Mouse (Mus musculus) neural tube, embryonic 15.5 days (tissue): ENCODE measurements at regions not wholly inside any gene's neighbourhood (a gene's known extent, or its start where the extent isn't known, plus 50 kb on each side); places are given as distances from the start of the nearest gene placed in this dataset.

Experiments used
- ATAC-seq: fragments of 200-750 bp; cut with Nextera tagmentation; 2 replicates; pipeline ENCODE4 v1.8.0; 2017; ENCODE audit warnings: mild to moderate bottlenecking, moderate TSS enrichment, moderate library complexity; ENCODE audit not compliant: low FRiP score
- H3K27ac ChIP-seq: fragments of 300-500 bp; sonication (generic); replicated peaks from 2 replicates; pipeline ENCODE4 v1.5.1; 2015; ENCODE audit warnings: mild to moderate bottlenecking, inconsistent platforms
- H3K27me3 ChIP-seq: fragments of 300-500 bp; sonication (generic); replicated peaks from 2 replicates; pipeline ENCODE4 v1.6.1; 2015; ENCODE audit warnings: inconsistent platforms
- H3K36me3 ChIP-seq: fragments of 300-500 bp; sonication (generic); 2 replicates; pipeline ENCODE4 v1.6.1; 2015; ENCODE audit warnings: inconsistent platforms
- H3K4me1 ChIP-seq: fragments of 300-500 bp; sonication (generic); 2 replicates; pipeline ENCODE4 v1.6.1; 2015; ENCODE audit warnings: inconsistent platforms
- H3K4me2 ChIP-seq: fragments of 300-500 bp; sonication (generic); 2 replicates; pipeline ENCODE4 v1.6.1; 2015; ENCODE audit warnings: inconsistent platforms, mild to moderate bottlenecking, moderate library complexity
- H3K4me3 ChIP-seq: fragments of 300-500 bp; sonication (generic); replicated peaks from 2 replicates; pipeline ENCODE4 v1.5.1; 2015; ENCODE audit warnings: mild to moderate bottlenecking, inconsistent platforms
- H3K9ac ChIP-seq: fragments of 300-500 bp; sonication (generic); replicated peaks from 2 replicates; pipeline ENCODE4 v1.6.1; 2015; ENCODE audit warnings: mild to moderate bottlenecking, inconsistent platforms
- H3K9me3 ChIP-seq: fragments of 300-500 bp; sonication (generic); replicated peaks from 2 replicates; pipeline ENCODE4 v1.6.1; 2016; ENCODE audit warnings: inconsistent platforms
- whole genome bisulfite sequencing: fragments of 180-500 bp; shearing (Covaris S2); methylation state at CpG from one replicate; pipeline ENCODE4 v1.1.7; 2015; ENCODE audit warnings: mixed read lengths; 5-methylcytosine and 5-hydroxymethylcytosine counted together

DNA sequence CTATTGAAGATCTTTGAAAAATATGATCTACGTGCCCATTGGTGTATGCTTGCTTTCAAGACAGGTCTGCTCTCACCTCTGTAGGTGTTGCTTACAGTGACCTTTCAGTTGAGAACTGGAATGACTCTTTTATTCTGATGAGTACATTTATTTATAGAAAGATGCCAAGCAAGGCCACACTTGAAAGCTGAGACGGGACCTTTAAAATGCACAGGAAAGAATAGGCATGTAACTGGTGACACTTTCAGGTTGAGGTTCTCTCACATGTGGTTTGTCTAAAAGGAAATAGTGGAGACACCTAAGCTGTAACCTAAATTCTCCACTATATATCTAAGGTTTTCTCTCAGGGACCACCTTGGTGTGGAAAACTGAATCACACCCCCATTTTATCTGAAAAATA is 326.0 kb upstream of the Cblb start:
- WGBS = 91% methylated on average over 2 of the region's 2 CpGs

DNA sequence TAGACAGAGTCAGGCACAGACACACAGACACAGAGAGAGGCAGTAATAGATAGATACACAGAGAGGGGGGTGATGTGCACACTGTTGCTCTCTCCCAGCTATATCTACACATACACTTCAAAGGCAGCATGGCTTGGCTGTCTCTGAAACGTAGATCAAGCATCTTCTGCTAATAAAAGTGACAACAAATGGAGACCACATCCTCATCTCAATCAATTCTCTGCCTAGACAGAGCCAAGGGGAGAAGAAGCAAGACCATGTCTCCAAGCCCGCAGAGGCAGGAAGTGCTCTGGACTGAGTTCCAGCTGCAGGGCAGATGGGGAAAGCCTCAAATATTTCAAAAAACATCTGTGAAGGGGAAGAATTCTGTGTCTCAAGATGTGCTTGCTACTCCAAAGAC is 312.3 kb upstream of the Cblb start:
- no peak overlapping the region for H3K4me3 ChIP-seq
- no peak overlapping the region for H3K4me2 ChIP-seq
- H3K9me3 ChIP-seq = no peaks in the 10 kb centered on the region
- no peak overlapping the region for H3K27ac ChIP-seq
- H3K27me3 ChIP-seq = no peaks in the 10 kb centered on the region
- ATAC-seq = no peak
- no peaks in the 10 kb centered on the region for H3K36me3 ChIP-seq
- 79% methylated on average over 2 of the region's 2 CpGs for WGBS
- no peaks in the 10 kb centered on the region for H3K4me1 ChIP-seq
- no peak overlapping the region for H3K9ac ChIP-seq

More for the DNA sequence above, 326.0 kb upstream of the Cblb start:
- no peaks in the 10 kb centered on the region for H3K36me3 ChIP-seq
- no peak overlapping the region for H3K4me3 ChIP-seq
- no peak overlapping the region for H3K27ac ChIP-seq
- no peak overlapping the region for H3K4me2 ChIP-seq
- no peak overlapping the region for H3K9ac ChIP-seq
- no peaks in the 10 kb centered on the region for H3K4me1 ChIP-seq
- no peak for ATAC-seq
- H3K9me3 ChIP-seq = no peaks in the 10 kb centered on the region
- H3K27me3 ChIP-seq = no peaks in the 10 kb centered on the region

DNA sequence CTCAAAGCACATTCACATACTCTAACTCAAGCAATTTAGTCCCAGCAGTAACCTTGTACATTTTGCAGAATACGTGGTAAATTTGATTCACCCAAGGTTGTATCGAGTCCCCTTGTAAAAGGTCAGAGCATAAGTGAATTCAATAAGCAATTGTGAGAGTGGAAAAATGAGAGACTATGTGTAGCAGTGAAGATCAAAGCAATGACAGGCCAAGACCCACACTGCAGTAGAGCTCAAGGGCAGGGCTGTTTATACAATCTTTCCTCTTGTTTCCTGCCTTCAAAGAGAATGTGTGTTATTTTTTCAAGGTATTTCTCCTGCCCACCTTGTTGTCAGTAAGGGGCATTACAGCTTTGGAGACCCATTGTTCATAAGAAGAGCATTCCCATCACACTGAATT is 311.4 kb upstream of the Cblb start:
- no peaks in the 10 kb centered on the region for H3K36me3 ChIP-seq
- H3K4me3 ChIP-seq = no peak overlapping the region
- H3K27me3 ChIP-seq = no peaks in the 10 kb centered on the region
- H3K4me1 ChIP-seq = no peaks in the 10 kb centered on the region
- no peak for ATAC-seq
- H3K9ac ChIP-seq = no peak overlapping the region
- no peak overlapping the region for H3K27ac ChIP-seq
- WGBS = 63% methylated on average over 2 of the region's 2 CpGs
- no peak overlapping the region for H3K4me2 ChIP-seq
- H3K9me3 ChIP-seq = no peaks in the 10 kb centered on the region

DNA sequence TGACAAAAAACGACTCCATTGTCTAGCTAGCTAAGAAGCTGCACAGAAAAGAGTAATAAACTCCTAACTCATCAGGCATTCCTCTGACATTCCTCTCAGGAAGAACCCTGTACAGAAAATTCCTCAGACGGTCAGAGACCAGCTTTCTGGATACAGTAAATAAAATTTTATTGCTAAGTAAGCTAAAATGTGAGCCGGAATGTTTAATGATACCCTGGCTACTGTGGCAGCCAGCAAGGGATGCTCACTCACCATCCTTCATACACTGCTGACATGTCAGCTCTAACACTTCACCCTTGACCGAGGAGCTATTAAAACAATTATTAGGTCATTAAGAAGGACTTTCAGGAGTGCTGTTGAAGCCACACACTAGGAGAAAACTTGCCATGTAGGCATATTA is 308.3 kb upstream of the Cblb start:
- Histone ChIP-seq H3K27me3 (no peaks in the 10 kb centered on the region), H3K4me3 (no peak overlapping the region), H3K9me3 (no peaks in the 10 kb centered on the region), H3K36me3 (no peaks in the 10 kb centered on the region), H3K27ac (no peak overlapping the region), H3K9ac (no peak overlapping the region), H3K4me2 (no peak overlapping the region), H3K4me1 (no peaks in the 10 kb centered on the region)
- ATAC-seq = no peak
- WGBS = 43% methylated on average over 4 of the region's 4 CpGs

DNA sequence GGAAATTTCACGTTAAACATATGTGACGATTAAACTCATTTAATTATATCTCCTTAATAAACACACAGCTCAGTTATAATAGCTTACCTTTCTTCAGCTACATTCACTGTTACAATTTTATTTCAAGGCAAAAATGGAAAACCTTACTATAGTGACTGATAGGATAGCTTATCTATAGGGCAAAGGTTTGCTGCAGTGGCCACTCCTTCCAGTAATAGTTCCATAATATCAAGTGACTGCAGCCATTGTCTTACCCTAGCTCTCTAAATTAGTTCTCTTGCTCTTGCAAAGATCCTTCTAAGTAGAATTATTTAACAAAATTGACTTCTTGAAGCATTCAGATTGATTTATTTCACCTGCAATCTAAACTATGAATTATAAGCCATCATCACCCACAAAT is 289.1 kb upstream of the Cblb start:
- Histone ChIP-seq H3K9me3 (no peaks in the 10 kb centered on the region), H3K36me3 (no peaks in the 10 kb centered on the region), H3K4me1 (no peaks in the 10 kb centered on the region), H3K27me3 (no peaks in the 10 kb centered on the region), H3K4me2 (no peak overlapping the region), H3K4me3 (no peak overlapping the region), H3K9ac (no peak overlapping the region), H3K27ac (no peak overlapping the region)
- 82% methylated on average over 2 of the region's 2 CpGs for WGBS
- no peak for ATAC-seq

DNA sequence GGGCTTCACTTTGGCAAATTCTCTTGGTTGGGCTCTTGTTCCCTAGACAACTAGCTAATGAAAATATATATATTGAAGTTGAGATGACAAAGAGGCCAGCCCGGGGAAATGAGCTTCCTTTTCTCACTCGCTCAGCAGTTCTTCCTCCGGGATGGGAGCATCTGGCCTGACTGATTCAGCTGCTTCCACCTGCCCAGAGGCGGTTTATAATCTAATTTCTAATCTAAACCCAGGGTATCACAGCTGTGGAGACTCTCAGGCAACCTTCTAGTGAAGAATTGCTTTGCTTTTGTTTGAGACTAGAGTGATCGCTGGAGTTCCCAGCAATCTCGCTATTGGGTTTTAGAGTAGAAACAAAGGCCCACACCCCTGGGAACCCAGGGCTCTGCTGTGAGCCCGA is 279.1 kb upstream of the Cblb start:
- 0 out of 2 replicates have a peak, but pooled peaks cover 3% of the 10 kb centered on the region for H3K4me1 ChIP-seq

DNA sequence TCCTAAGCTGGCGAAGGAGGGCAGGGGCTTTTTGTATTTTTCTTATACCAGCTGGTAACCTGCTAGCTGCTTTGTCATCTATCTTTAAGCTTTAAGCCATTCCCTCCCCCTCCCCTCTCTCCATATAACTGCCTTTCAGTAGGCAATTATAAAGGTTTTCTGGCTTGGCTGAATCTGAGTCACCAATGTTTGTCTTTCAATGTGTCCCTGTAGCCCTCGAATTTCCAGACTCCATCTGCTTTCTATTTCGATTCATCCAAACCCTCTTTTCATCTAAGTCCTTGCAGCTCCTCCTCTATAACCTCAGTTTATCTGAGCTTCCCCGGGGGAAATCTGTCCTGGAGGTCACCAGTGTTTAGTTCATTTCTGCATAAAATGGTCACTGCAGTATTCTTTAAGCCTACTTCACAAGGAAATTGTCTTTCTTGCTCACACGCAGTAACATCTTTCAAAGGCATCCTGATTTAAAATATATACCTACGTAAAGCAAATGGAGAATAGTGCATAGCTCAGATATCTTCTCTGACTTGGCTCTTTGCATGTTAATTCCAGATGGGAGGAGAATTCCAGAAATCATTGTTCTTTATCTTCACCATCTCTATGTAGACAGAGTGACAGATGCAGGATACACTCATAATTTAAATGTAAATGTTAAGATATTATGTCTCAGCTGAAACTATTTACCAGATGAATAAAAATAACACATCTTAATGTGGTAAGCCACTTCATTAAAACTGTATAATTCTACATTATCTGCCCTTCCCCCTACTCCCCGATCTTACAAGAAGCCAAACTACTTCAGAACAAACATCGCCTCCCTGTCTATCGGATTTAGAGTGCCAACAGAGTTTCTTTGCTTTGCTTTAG is 272.4 kb upstream of the Cblb start:
- no peak overlapping the region for H3K4me3 ChIP-seq
- H3K27ac ChIP-seq = no peak overlapping the region
- H3K27me3 ChIP-seq = no peaks in the 10 kb centered on the region
- H3K36me3 ChIP-seq = no peaks in the 10 kb centered on the region
- WGBS = 51% methylated on average over 9 of the region's 9 CpGs
- ATAC-seq = no peak
- no peaks in the 10 kb centered on the region for H3K9me3 ChIP-seq
- no peak overlapping the region for H3K9ac ChIP-seq
- 0 out of 2 replicates have a peak, but pooled peaks cover 5% of the 10 kb centered on the region for H3K4me1 ChIP-seq
- no peak overlapping the region for H3K4me2 ChIP-seq

More for the DNA sequence above, 279.1 kb upstream of the Cblb start:
- no peak overlapping the region for H3K4me2 ChIP-seq
- 13% methylated on average over 7 of the region's 7 CpGs for WGBS
- no peak overlapping the region for H3K27ac ChIP-seq
- H3K9me3 ChIP-seq = no peaks in the 10 kb centered on the region
- ATAC-seq = no peak; the same call in 1 of the 2 replicates
- H3K27me3 ChIP-seq = no peaks in the 10 kb centered on the region
- H3K36me3 ChIP-seq = no peaks in the 10 kb centered on the region
- H3K4me3 ChIP-seq = no peak overlapping the region
- H3K9ac ChIP-seq = no peak overlapping the region

DNA sequence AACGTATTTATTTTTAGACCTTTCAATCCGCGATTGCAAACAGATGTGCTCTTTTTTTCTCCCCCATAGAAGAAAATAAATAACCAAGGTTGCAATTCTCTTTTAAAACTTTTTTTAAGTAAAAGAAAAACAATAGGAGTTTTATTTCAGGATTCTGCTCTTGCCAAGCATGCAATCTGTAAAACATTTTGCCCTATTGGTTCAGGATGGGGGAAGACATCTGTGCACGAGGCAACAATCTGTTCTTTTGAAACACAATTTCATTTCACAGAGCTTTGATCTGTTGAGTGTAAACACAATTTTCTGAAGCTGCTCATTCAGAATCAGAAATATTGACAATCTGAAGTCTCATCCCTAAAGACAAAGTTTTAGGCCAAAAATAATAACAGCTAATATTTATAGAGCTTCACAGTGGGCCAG is 271.8 kb upstream of the Cblb start:
- no peaks in the 10 kb centered on the region for H3K9me3 ChIP-seq
- H3K4me1 ChIP-seq = 0 out of 2 replicates have a peak, but pooled peaks cover 5% of the 10 kb centered on the region
- H3K4me2 ChIP-seq = no peak overlapping the region
- no peak overlapping the region for H3K9ac ChIP-seq
- H3K36me3 ChIP-seq = no peaks in the 10 kb centered on the region
- H3K27me3 ChIP-seq = no peaks in the 10 kb centered on the region
- no peak overlapping the region for H3K4me3 ChIP-seq
- WGBS = 69% methylated on average over 4 of the region's 4 CpGs
- no peak for ATAC-seq
- H3K27ac ChIP-seq = no peak overlapping the region

DNA sequence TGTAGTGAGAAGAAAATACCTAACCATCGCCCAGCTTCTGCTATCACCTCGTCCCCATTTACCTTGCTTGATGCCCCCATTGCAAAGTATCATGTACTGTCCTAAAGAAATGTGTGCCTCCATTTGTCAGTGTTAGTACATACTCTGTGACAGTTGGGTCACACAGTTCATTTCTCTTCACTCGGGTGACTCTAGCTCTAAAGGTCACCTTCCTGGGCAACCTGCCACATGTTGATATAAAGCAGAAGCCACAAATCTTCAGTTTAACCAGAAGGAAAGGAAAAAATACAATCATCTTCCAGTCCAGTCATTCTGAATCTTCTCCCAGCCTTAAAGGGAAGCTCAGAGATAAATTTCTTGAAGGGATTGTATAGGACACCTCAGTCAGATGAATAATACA is 263.5 kb upstream of the Cblb start:
- no peak overlapping the region for H3K4me3 ChIP-seq
- H3K9me3 ChIP-seq = no peaks in the 10 kb centered on the region

DNA sequence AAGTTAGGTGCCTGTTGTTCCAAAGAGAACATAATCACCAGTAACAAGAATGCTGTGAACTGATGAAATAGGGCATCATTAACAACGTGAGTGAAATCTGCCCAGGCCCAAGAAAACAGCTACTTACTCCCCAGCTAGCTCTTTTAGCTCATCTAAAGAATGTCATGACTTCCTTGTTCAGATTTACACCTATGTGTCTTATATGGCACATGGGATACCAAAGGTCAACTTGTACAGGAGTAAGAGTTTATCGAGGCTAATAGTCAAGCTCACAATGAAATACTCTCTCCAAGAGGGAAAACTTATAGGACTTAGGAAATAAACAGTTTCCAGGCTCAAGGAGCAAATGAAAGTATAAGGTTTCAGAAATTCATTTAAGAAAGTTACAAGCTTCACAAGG is 252.1 kb upstream of the Cblb start:
- 83% methylated on average over 2 of the region's 2 CpGs for WGBS
- Histone ChIP-seq H3K36me3 (no peaks in the 10 kb centered on the region), H3K27ac (no peak overlapping the region), H3K4me2 (no peak overlapping the region), H3K4me1 (no peaks in the 10 kb centered on the region), H3K9me3 (no peaks in the 10 kb centered on the region), H3K27me3 (no peaks in the 10 kb centered on the region), H3K4me3 (no peak overlapping the region), H3K9ac (no peak overlapping the region)
- no peak for ATAC-seq

More for the DNA sequence above, 263.5 kb upstream of the Cblb start:
- no peaks in the 10 kb centered on the region for H3K4me1 ChIP-seq
- WGBS = 82% methylated on average over 3 of the region's 3 CpGs
- H3K36me3 ChIP-seq = no peaks in the 10 kb centered on the region
- H3K9ac ChIP-seq = no peak overlapping the region
- H3K4me2 ChIP-seq = no peak overlapping the region
- H3K27me3 ChIP-seq = no peaks in the 10 kb centered on the region
- no peak for ATAC-seq
- no peak overlapping the region for H3K27ac ChIP-seq

DNA sequence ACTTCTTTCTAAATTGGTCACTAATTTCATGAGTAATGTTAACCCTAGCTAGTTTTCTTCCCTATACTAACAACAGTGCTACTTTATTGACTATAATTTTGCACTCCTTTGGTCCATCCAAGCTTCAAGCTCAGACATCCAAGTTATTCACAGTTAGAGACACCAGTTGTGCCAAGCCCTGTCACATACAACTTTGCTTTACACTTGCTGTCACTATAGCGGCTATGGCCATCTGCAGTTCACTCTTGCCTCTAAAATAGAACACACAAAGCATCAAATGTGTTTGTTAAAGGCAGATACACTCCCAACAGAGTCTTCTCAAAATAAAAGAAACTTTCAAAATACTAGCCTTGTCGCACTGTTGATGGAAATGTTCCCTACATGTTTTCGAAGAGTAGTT is 236.0 kb upstream of the Cblb start:
- no peak overlapping the region for H3K27ac ChIP-seq
- H3K9me3 ChIP-seq = no peaks in the 10 kb centered on the region
- no peak overlapping the region for H3K4me3 ChIP-seq
- H3K36me3 ChIP-seq = no peaks in the 10 kb centered on the region
- 93% methylated on average over 3 of the region's 3 CpGs for WGBS
- no peaks in the 10 kb centered on the region for H3K27me3 ChIP-seq
- no peak overlapping the region for H3K9ac ChIP-seq
- no peak for ATAC-seq
- no peaks in the 10 kb centered on the region for H3K4me1 ChIP-seq
- H3K4me2 ChIP-seq = no peak overlapping the region

DNA sequence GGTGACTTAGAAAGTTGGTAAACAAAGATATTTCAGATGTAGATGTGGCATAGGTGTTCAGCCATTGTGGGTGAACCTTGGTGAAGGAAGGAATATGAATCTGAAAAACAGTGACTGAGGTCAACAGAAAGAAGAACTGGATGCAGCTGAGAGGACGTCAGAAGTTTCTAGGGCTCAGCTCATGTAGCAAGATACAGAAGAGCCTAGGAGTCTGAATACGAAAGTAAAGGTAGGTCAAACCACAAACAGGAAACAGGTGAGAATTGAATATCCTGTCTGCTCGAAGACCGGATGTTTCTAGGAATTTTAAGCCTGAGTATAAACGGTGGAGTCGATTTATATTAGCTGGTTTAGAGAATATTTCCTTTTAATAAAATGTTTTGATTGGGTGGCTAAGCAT is 223.7 kb upstream of the Cblb start:
- Histone ChIP-seq H3K4me2 (no peak overlapping the region), H3K9ac (no peak overlapping the region), H3K36me3 (no peaks in the 10 kb centered on the region), H3K9me3 (no peaks in the 10 kb centered on the region), H3K27me3 (no peaks in the 10 kb centered on the region), H3K4me3 (no peak overlapping the region), H3K27ac (no peak overlapping the region), H3K4me1 (no peaks in the 10 kb centered on the region)
- ATAC-seq = no peak
- WGBS = 92% methylated on average over 6 of the region's 6 CpGs
